Mouse (Mus musculus) neural tube, embryonic 12.5 days (tissue): Measurements from ENCODE around the gene Pknox2. TPM values are rescaled to one million over a fixed set of nuclear protein-coding genes. Genes with fewer than 3 reads are reported as not detected.

ENCODE experiments used
- ATAC-seq: fragments of 200-750 bp; cut with Nextera tagmentation; 2 replicates; pipeline ENCODE4 v1.8.0; 2017; ENCODE audit warnings: low read depth, mild to moderate bottlenecking, moderate TSS enrichment, moderate library complexity; ENCODE audit not compliant: low FRiP score
- H3K27ac ChIP-seq: fragments of 300-500 bp; sonication (generic); 2 replicates; pipeline ENCODE4 v1.5.1; 2016
- H3K27me3 ChIP-seq: fragments of 300-500 bp; sonication (generic); replicated peaks from 2 replicates; pipeline ENCODE4 v1.6.1; 2016; ENCODE audit warnings: mild to moderate bottlenecking
- H3K36me3 ChIP-seq: fragments of 300-500 bp; sonication (generic); 2 replicates; pipeline ENCODE4 v1.6.1; 2016; ENCODE audit warnings: mild to moderate bottlenecking
- H3K4me1 ChIP-seq: fragments of 300-500 bp; sonication (generic); 2 replicates; pipeline ENCODE4 v1.6.1; 2016
- H3K4me2 ChIP-seq: fragments of 300-500 bp; sonication (generic); replicated peaks from 2 replicates; pipeline ENCODE4 v1.6.1; 2016; ENCODE audit warnings: mild to moderate bottlenecking
- H3K4me3 ChIP-seq: fragments of 300-500 bp; sonication (generic); 2 replicates; pipeline ENCODE4 v1.5.1; 2016
- H3K9ac ChIP-seq: fragments of 300-500 bp; sonication (generic); 2 replicates; pipeline ENCODE4 v1.6.1; 2016; ENCODE audit warnings: mild to moderate bottlenecking
- H3K9me3 ChIP-seq: fragments of 300-500 bp; sonication (generic); 2 replicates; pipeline ENCODE4 v1.6.1; 2016; ENCODE audit warnings: mild to moderate bottlenecking
- WGBS: fragments of 180-500 bp; shearing (Covaris S2); methylation state at CpG from one replicate; pipeline ENCODE4 v1.1.7; 2016; 5-methylcytosine and 5-hydroxymethylcytosine counted together
- polyA plus RNA-seq: library from polyadenylated mRNA; unstranded; fragments of >200 nt; fragmentation: Nextera tagmentation; extraction: Ambion mirVana; gene quantifications from 2 replicates; pipeline ENCODE4 v1.2.1, GENCODE M21; 2016

Pknox2 gene
- polyA plus RNA-seq, 1 experiment from 2014 or later: 45.2 TPM

DNA sequence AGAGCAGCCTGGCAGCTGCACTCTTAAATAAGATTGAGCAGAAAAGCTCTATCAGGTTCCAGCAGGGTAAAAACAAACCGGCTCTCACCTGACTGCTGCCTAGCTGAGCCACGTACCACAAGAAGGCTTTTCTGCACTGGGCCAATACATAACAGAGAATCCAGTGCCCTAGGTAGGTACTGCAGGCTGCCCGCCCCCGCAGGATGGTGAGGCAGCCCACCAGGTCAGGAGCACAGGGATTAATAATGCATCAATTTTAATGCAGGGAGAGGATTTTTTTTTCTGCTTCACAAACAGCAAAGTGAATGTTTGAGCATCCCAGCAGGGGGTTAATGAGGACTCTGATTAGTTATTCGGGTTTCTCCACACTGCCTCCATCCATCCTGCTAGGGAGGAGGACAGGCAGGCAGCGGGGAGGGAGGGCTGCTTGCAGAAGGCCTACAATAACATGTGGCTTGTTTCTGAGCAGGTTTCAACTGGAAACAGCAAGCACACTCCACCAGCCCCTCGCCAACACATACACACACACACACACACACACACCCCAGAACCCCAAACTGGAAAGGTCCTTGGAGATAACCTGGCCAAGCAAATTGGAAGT, 145.2 kb downstream of the Pknox2 start:
- Histone ChIP-seq H3K9ac (no peak overlapping the region), H3K27me3 (no peaks in the 10 kb centered on the region), H3K4me1 (peaks cover 40% of the 10 kb centered on the region), H3K36me3 (no peaks in the 10 kb centered on the region), H3K4me3 (no peak overlapping the region), H3K9me3 (no peaks in the 10 kb centered on the region), H3K4me2 (no peak overlapping the region), H3K27ac (0 out of 2 replicates have a peak overlapping the region, but pooled peaks have one; percentile 5)
- 40% methylated on average over 7 of the region's 7 CpGs for WGBS
- peak; percentile 76; the same call in 1 of the 2 replicates for ATAC-seq

DNA sequence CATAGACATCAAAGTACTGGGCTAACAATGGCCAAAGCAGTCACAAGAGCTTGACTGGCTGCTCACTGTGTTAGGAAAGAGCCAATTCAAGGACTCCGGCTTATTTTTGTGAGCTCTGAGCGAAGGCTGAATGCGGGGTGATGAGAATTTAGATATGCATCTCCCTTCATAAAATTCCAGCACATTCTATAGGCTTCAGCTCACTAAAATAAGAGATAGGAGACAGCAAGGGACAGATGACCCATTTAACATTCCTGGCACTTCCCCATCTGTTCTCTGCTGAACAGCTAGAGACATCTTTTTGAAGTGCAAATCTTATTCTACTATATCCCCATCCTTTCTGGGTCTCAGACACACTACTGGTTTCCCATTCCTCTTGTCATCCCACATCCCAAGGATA, 147.8 kb downstream of the Pknox2 start:
- Histone ChIP-seq H3K4me1 (peaks cover 27% of the 10 kb centered on the region), H3K9me3 (no peaks in the 10 kb centered on the region), H3K4me2 (no peak overlapping the region), H3K9ac (no peak overlapping the region), H3K36me3 (no peaks in the 10 kb centered on the region), H3K27ac (no peak overlapping the region), H3K4me3 (no peak overlapping the region), H3K27me3 (no peaks in the 10 kb centered on the region)
- ATAC-seq: no peak
- 91% methylated on average over 3 of the region's 3 CpGs for WGBS

DNA sequence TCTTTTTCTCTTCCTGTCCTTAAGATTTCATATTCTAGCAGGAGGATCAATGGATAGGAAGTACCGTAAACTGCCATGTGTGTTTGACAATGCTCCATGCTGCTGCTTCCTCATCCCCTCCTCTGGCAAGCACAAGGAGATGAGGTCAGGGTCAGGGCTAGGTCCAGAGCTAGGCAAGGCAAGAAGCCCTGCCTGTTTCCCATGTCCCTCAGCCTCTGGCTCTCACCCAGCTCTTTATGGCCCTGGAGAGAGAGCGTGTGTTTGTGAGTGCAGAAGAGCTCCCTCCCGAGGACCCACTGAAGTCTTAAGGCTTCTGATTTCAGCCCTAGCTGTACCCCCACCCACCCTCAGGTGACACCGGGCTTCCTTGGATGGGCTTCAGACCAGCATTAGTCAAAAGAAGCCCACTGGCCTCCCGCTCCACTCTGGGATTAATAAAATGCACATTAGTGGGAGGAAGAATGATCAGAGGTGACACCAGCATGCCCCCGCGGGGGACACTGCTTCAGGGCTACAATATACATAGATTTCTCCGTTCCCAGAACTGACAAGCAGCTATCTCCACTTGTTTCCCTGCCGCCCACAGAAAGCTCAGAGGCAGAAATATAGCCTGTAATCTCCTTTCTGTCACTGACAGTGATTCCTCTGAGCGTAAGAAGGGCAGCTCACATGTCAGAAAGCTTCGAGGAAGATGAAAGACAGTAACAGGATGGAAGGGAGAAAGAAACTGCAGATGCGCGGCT, 156.4 kb downstream of the Pknox2 start:
- peak overlapping the region; percentile 38; the same call in 1 of the 2 replicates for H3K27ac ChIP-seq
- 67% methylated on average over 13 of the region's 13 CpGs for WGBS
- H3K4me1 ChIP-seq: peaks cover 9% of the 10 kb centered on the region; the same call in 1 of the 2 replicates
- no peak overlapping the region for H3K4me2 ChIP-seq
- H3K9ac ChIP-seq: no peak overlapping the region
- peaks cover 4% of the 10 kb centered on the region; the same call in 1 of the 2 replicates for H3K36me3 ChIP-seq
- no peaks in the 10 kb centered on the region for H3K27me3 ChIP-seq
- no peak overlapping the region for H3K4me3 ChIP-seq
- no peak for ATAC-seq
- H3K9me3 ChIP-seq: no peaks in the 10 kb centered on the region

DNA sequence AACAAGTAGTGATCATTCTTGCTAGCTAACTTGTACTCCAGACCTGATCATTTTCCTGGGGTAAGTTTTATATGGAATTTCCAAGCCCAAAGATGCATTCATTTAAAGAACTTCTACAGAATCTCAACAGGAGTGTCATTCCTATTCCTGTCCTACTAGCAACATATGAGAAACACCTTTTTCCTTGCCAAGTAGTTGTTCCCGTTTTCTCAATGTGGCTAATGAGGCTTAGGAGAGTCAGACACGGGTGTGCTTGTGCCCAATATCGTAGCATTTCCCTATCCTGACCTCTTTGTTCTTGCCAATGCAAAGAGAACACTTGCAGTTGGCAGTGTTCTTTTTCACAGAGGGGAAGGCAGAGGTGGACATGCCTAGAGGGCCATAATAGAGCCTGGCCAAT, 157.2 kb downstream of the Pknox2 start:
- Histone ChIP-seq H3K4me3 (no peak overlapping the region), H3K4me2 (no peak overlapping the region), H3K27ac (no peak overlapping the region), H3K27me3 (no peaks in the 10 kb centered on the region), H3K36me3 (peaks cover 4% of the 10 kb centered on the region; the same call in 1 of the 2 replicates), H3K9ac (no peak overlapping the region), H3K9me3 (no peaks in the 10 kb centered on the region), H3K4me1 (peaks cover 9% of the 10 kb centered on the region; the same call in 1 of the 2 replicates)
- ATAC-seq: no peak
- 94% methylated on average over 3 of the region's 3 CpGs for WGBS

DNA sequence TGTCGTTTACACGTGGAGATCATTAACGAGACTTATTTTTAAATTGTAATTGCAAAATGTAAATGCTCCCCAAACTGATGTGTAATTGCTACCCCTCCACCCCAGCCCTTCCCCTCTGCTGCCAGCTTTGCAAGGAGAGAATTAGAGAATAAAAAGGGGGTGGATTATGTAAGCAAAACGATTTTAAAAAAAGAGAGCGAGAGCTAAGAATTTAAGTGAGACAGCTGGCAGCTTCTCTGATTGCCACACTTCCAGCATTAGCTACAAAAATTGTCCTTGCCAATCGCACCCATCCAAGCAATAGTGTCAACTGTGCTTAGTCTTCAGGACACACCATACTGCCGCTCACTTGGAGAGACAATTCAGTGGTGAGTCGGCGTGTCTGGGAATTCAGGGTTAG, 162.0 kb downstream of the Pknox2 start:
- no peak for ATAC-seq
- H3K4me2 ChIP-seq: no peak overlapping the region
- WGBS: 89% methylated on average over 9 of the region's 9 CpGs
- peaks cover 4% of the 10 kb centered on the region; the same call in 1 of the 2 replicates for H3K36me3 ChIP-seq
- no peaks in the 10 kb centered on the region for H3K27me3 ChIP-seq
- no peak overlapping the region for H3K4me3 ChIP-seq
- no peak overlapping the region for H3K27ac ChIP-seq
- H3K9ac ChIP-seq: no peak overlapping the region
- 0 out of 2 replicates have a peak, but pooled peaks cover 6% of the 10 kb centered on the region for H3K4me1 ChIP-seq
- no peaks in the 10 kb centered on the region for H3K9me3 ChIP-seq

DNA sequence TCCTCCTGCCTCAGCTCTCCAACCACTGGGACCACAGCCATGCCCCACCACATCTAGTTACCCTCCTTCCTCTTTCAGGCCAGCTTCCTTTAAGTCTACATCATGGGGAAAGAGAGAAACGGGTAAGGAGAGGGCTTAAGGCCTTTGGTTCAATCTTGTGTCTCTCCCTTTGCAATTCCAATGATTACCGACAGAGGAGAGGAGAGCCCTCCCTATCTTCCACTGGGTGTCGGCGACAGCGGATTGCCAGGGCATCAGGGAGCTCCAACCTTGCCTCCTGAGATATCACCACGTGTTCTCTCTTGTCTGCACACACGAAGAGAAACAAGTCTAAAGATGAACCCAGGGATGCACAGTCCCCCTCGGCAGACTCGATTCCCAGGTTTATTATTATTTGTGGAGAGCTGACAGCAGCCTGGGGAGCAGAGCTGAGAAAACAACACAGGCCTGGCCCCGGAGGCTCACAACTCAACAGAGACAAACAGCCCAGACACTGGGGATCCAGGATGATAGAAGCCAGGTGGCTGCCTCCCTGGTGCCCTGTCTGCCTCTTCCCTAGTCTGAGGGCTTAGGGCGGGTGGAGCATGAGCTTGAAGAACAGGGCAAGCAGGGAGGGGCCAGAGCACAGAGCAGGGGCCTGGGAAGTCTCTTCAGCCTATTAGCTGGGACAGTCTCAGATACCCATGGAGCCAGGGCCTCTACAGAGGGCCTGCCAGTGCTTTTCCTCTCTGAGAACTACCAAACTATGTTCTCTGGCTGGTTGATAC, 170.4 kb downstream of the Pknox2 start:
- no peaks in the 10 kb centered on the region for H3K27me3 ChIP-seq
- H3K4me2 ChIP-seq: no peak overlapping the region
- no peaks in the 10 kb centered on the region for H3K36me3 ChIP-seq
- ATAC-seq: no peak
- no peak overlapping the region for H3K27ac ChIP-seq
- H3K9ac ChIP-seq: no peak overlapping the region
- H3K4me1 ChIP-seq: peaks cover 36% of the 10 kb centered on the region
- whole genome bisulfite sequencing: 45% methylated on average over 11 of the region's 11 CpGs
- H3K9me3 ChIP-seq: no peaks in the 10 kb centered on the region
- no peak overlapping the region for H3K4me3 ChIP-seq

DNA sequence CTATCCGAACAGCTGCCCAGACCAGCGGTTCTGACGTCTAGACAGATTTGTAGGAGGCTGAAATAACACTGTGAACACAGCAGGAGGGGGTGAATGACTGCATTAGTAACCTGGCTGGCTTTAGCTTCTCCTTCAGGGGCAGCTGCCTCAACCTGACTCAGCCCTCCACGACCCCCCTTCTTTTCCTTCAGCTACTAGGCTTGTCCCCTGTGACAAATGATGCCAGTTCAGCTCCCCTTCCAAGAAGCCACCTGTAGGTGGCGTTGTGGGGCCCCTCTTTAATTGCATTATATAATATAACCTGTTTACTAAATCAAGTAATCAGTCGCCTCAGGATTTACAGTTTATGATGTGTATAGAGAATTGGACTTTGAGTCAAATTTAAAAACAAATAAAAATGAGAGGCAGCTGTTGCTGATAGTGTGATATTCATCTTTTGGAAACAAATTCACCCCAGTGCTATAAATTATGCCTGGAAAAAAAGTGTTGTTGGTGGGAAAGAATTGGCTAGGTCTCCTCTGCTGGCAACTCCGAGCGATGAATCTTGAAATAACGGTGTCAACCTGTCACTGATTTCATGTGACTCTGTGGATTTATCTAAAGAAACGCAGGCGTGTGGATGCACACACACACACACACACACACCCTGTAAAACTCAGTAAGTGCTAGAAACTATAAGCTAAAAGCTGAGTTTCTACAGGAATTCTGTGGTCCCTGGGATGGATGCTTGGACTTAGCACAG, 173.6 kb downstream of the Pknox2 start:
- 52% methylated on average over 11 of the region's 11 CpGs for WGBS
- peaks cover 26% of the 10 kb centered on the region for H3K4me1 ChIP-seq
- H3K4me2 ChIP-seq: no peak overlapping the region
- ATAC-seq: no peak
- no peak overlapping the region for H3K9ac ChIP-seq
- H3K27ac ChIP-seq: no peak overlapping the region
- H3K27me3 ChIP-seq: no peaks in the 10 kb centered on the region
- H3K9me3 ChIP-seq: no peaks in the 10 kb centered on the region
- H3K4me3 ChIP-seq: no peak overlapping the region
- no peaks in the 10 kb centered on the region for H3K36me3 ChIP-seq

DNA sequence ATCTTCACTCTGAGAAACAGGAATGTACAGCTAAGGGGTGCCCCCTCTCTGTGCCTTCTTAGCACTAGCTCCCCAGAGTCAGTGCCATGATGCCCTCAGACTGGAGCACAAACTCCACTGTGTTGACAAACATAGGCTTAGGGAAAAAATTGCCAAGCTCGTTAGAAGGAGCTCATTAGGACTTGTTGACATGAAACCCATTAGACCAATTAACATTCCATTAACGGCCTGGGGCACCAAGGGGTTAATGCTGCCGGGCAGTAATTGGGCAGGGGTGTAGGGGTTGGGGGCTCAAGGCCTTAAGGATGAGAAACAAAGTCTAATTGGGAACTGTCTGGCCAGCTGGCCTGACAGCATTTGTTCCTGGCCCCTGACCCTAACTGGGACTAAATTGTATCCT, 175.1 kb downstream of the Pknox2 start:
- Histone ChIP-seq H3K4me2 (no peak overlapping the region), H3K4me3 (no peak overlapping the region), H3K27ac (no peak overlapping the region), H3K27me3 (no peaks in the 10 kb centered on the region), H3K4me1 (peaks cover 30% of the 10 kb centered on the region), H3K9me3 (no peaks in the 10 kb centered on the region), H3K36me3 (no peaks in the 10 kb centered on the region; the same call in 1 of the 2 replicates), H3K9ac (no peak overlapping the region)
- 42% methylated on average over 3 of the region's 3 CpGs for WGBS
- ATAC-seq: no peak

DNA sequence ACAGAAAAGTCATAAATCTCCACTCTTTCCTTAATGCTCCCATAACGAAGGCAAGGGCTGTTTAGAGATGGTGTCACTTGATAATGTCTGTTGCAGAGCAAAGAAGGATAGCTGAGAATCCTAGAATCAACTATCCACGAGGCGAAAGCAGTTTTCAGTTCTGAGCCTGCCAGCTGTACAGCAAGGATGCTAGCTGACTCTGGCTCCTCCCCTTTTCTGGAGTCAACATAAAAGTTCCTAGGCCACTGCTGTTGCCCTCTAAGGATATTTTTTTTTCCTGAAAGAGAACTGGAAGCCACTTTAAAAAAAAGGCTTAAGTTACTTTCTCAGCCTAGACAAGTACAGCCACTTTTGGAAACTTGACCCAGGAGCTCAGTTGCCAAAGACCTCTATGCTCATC, 176.1 kb downstream of the Pknox2 start:
- Histone ChIP-seq H3K4me1 (peaks cover 28% of the 10 kb centered on the region), H3K9ac (no peak overlapping the region), H3K9me3 (no peaks in the 10 kb centered on the region), H3K27ac (no peak overlapping the region), H3K4me2 (no peak overlapping the region), H3K36me3 (no peaks in the 10 kb centered on the region; the same call in 1 of the 2 replicates), H3K4me3 (no peak overlapping the region), H3K27me3 (no peaks in the 10 kb centered on the region)
- 37% methylated on average over 3 of the region's 3 CpGs for WGBS
- no peak for ATAC-seq

DNA sequence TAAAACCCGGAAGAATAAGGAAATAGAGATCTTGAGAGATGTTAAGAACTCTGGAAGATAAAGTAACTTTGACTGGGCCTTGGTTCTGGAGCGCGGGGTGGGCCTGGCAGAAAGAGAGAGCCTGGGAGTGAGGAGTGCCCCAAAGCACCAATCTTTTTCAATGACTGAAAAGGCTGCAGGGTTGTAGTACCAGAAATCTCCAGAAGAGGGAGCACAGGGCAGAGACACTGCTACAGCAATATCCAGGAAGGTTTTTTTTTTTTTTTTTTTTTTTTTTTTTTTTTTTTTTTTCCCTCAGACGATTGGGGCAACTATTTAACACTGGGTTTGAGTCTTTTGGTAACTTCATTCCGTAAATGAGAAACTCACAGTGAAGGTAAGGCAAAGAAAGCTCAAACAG, 176.6 kb downstream of the Pknox2 start:
- no peaks in the 10 kb centered on the region; the same call in 1 of the 2 replicates for H3K36me3 ChIP-seq
- WGBS: 16% methylated on average over 5 of the region's 5 CpGs
- H3K4me1 ChIP-seq: peaks cover 26% of the 10 kb centered on the region; the same call in 1 of the 2 replicates

DNA sequence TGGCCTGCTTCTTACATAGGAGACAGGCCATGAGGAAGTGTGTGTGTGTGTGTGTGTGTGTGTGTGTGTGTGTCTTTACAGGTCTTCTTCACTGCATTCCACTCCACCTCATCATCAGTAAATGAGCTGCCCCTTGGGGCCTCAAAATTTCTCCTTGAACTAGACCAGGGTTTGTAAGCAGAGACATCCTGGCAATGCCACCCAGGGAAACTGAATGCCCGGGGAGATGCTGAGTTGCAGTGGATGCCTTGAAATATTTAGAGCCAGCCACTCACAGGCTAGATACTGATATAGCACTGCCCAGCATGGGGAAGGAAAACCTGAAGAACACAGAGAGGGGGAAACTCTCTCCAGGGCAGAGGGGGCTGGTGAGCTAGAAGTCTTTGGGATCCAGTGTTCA, 178.1 kb downstream of the Pknox2 start:
- H3K4me1 ChIP-seq: peaks cover 27% of the 10 kb centered on the region
- H3K4me2 ChIP-seq: no peak overlapping the region
- H3K4me3 ChIP-seq: no peak overlapping the region
- H3K27ac ChIP-seq: no peak overlapping the region
- no peak for ATAC-seq
- no peaks in the 10 kb centered on the region for H3K9me3 ChIP-seq
- no peak overlapping the region for H3K9ac ChIP-seq
- 81% methylated on average over 1 of the region's 1 CpGs for WGBS
- H3K27me3 ChIP-seq: no peaks in the 10 kb centered on the region
- H3K36me3 ChIP-seq: no peaks in the 10 kb centered on the region; the same call in 1 of the 2 replicates

More for the DNA sequence above, 176.6 kb downstream of the Pknox2 start:
- H3K27me3 ChIP-seq: no peaks in the 10 kb centered on the region
- H3K4me3 ChIP-seq: no peak overlapping the region
- H3K9ac ChIP-seq: no peak overlapping the region
- no peaks in the 10 kb centered on the region for H3K9me3 ChIP-seq
- no peak for ATAC-seq
- H3K4me2 ChIP-seq: no peak overlapping the region
- H3K27ac ChIP-seq: no peak overlapping the region
